Mouse (Mus musculus): Measurements from ENCODE around the gene Osbp2. TPM values are rescaled to one million over a fixed set of nuclear protein-coding genes. Genes with fewer than 3 reads are reported as not detected.

Osbp2 gene
- total and polyA plus RNA-seq, 3 experiments: 0.22 TPM; not detected in 2

- no peak for DNase-seq (ENCODE audit: low spot score)
- Histone ChIP-seq H3K36me3 (replicated peaks) (peaks cover 27% of the 10 kb centered on the region), H3K4me1 (ENCODE audit: insufficient read depth, low read depth, low read length) (no peaks in the 10 kb centered on the region), H3K4me3 (ENCODE audit: low read depth, low read length) (no peak overlapping the region), H3K27me3 (ENCODE audit: insufficient read depth, low read length) (no peaks in the 10 kb centered on the region), H3K9me3 (replicated peaks) (no peaks in the 10 kb centered on the region)
- no peak for ATAC-seq (ENCODE audit: extremely low read depth, insufficient number of reproducible peaks, low FRiP score, poor library complexity, severe bottlenecking)
- TF ChIP-seq GATA2 (IDR thresholded peaks at IDR 0.05; ENCODE audit: borderline replicate concordance, low read depth, low read length) (no peak), CTCF (IDR thresholded peaks at IDR 0.05; ENCODE audit: low read depth, low read length) (no peak)
These were observed 193.9 kb downstream of the Osbp2 start for GRCm38 (mm10) chr11:3669849-3670248.

DNA sequence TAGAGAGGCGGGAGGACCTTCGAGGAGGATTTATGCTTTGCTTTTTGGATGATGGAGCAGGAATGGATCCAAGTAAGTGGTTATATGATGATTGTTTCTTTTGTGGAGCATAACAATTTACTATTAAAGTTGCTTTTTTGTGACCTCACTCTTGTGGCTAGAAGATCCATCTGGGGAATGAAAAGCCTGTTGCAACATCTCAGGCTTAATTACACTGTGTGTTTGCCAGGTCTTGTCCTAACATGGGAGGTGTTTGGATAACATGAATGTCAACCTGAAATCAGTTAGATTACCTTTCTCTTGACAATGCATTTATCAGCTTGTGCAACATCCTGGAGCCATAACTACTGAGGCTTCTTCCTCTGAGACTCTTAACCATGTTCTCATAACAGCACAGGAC lies 194.9 kb downstream of the Osbp2 start:
- no peak for TF ChIP-seq TAL1 (conservative IDR thresholded peaks at IDR 0.05; ENCODE audit: low read depth, low read length)
- Histone ChIP-seq H3K36me3 (replicated peaks) (peaks cover 22% of the 10 kb centered on the region), H3K4me3 (ENCODE audit: low read depth, low read length) (no peak overlapping the region), H3K27me3 (ENCODE audit: insufficient read depth, low read length) (no peaks in the 10 kb centered on the region), H3K9me3 (replicated peaks) (no peaks in the 10 kb centered on the region), H3K4me1 (ENCODE audit: insufficient read depth, low read depth, low read length) (no peaks in the 10 kb centered on the region)
- no peak for ATAC-seq (ENCODE audit: extremely low read depth, insufficient number of reproducible peaks, low FRiP score, poor library complexity, severe bottlenecking)
- no peak for DNase-seq (ENCODE audit: low spot score)

- TF ChIP-seq GATA1 (IDR thresholded peaks at IDR 0.05; ENCODE audit: borderline replicate concordance, low read length): no peak
- no peak for TF ChIP-seq POLR2AphosphoS5 (IDR thresholded peaks at IDR 0.05; ENCODE audit: insufficient replicate concordance, low read depth, low read length)
- TF ChIP-seq TAL1 (conservative IDR thresholded peaks at IDR 0.05; ENCODE audit: low read depth, low read length): no peak
- TF ChIP-seq CTCF (IDR thresholded peaks at IDR 0.05; ENCODE audit: low read depth, low read length): no peak
- no peak for TF ChIP-seq GATA2 (IDR thresholded peaks at IDR 0.05; ENCODE audit: borderline replicate concordance, low read depth, low read length)
- DNase-seq (ENCODE audit: low spot score): no peak
These were observed 196.2 kb downstream of the Osbp2 start for GRCm38 (mm10) chr11:3667506-3667905.

DNA sequence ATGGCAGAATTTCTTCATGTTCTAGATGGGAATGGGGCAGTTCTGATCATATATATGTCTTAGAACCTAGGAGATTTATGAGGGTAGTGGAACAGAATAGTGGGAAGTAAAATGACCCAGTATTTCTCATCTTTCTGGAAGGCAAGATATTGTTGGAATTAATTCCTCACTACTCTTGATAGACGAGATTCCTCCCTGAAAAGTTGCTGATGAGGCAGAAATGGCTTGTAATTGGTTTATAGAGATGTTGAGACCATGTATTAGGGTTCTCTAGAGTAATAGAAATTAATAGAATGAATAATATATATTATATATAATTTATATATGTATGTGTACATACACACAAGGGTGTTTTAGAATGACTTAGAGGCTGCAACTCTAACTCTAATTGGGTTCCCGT lies 201.7 kb downstream of the Osbp2 start:
- TF ChIP-seq POLR2AphosphoS5 (IDR thresholded peaks at IDR 0.05; ENCODE audit: insufficient replicate concordance, low read depth, low read length) (no peak), GATA2 (IDR thresholded peaks at IDR 0.05; ENCODE audit: borderline replicate concordance, low read depth, low read length) (no peak)
- Histone ChIP-seq H3K36me3 (replicated peaks) (peaks cover 15% of the 10 kb centered on the region), H3K9me3 (replicated peaks) (no peaks in the 10 kb centered on the region), H3K4me3 (ENCODE audit: low read depth, low read length) (no peak overlapping the region), H3K4me1 (ENCODE audit: insufficient read depth, low read depth, low read length) (no peaks in the 10 kb centered on the region), H3K27me3 (ENCODE audit: insufficient read depth, low read length) (no peaks in the 10 kb centered on the region)
- DNase-seq (ENCODE audit: low spot score) (no peak), ATAC-seq (ENCODE audit: extremely low read depth, insufficient number of reproducible peaks, low FRiP score, poor library complexity, severe bottlenecking) (no peak)

More at GRCm38 (mm10) chr11:3667506-3667905, 196.2 kb downstream of the Osbp2 start:
- no peaks in the 10 kb centered on the region for H3K9me3 ChIP-seq (replicated peaks)
- no peak overlapping the region for H3K4me3 ChIP-seq (ENCODE audit: low read depth, low read length)
- H3K36me3 ChIP-seq (replicated peaks): peaks cover 24% of the 10 kb centered on the region
- no peaks in the 10 kb centered on the region for H3K4me1 ChIP-seq (ENCODE audit: insufficient read depth, low read depth, low read length)
- ATAC-seq (ENCODE audit: extremely low read depth, insufficient number of reproducible peaks, low FRiP score, poor library complexity, severe bottlenecking): no peak
- no peaks in the 10 kb centered on the region for H3K27me3 ChIP-seq (ENCODE audit: insufficient read depth, low read length)

Other genes starting within 250 kb of the Osbp2 start
- gene Morc2a, start 214.7 kb downstream of the Osbp2 start, total RNA-seq (2014; fragmentation: Nextera tagmentation): 18.5 and 24.0 TPM in 2 replicates
- gene Morc2a, start 214.7 kb downstream of the Osbp2 start, total RNA-seq (2017): 13.3 and 13.8 TPM in 2 replicates
- 2.7 and 3.1 TPM in 2 replicates for gene Morc2a, start 214.7 kb downstream of the Osbp2 start, polyA plus RNA-seq (2012)
- gene 4921536K21Rik, start 31.2 kb upstream of the Osbp2 start, total RNA-seq (2014; fragmentation: Nextera tagmentation): not detected in 2 replicates
- gene 4921536K21Rik, start 31.2 kb upstream of the Osbp2 start, total RNA-seq (2017): 0.05 TPM in 1 of 2 replicates, not detected in the other
- gene 4921536K21Rik, start 31.2 kb upstream of the Osbp2 start, polyA plus RNA-seq (2012): not detected in 2 replicates
- gene Dusp18, start 31.3 kb upstream of the Osbp2 start, total RNA-seq (2014; fragmentation: Nextera tagmentation): not detected in 2 replicates
- gene Dusp18, start 31.3 kb upstream of the Osbp2 start, total RNA-seq (2017): 0.11 and 0.12 TPM in 2 replicates
- gene Dusp18, start 31.3 kb upstream of the Osbp2 start, polyA plus RNA-seq (2012): not detected in 2 replicates
- not detected in 2 replicates for gene Slc35e4, start 50.8 kb upstream of the Osbp2 start, total RNA-seq (2014; fragmentation: Nextera tagmentation)
- 0.05 TPM in 1 of 2 replicates, not detected in the other for gene Slc35e4, start 50.8 kb upstream of the Osbp2 start, total RNA-seq (2017)
- not detected in 2 replicates for gene Slc35e4, start 50.8 kb upstream of the Osbp2 start, polyA plus RNA-seq (2012)
- 5.4 and 7.1 TPM in 2 replicates for gene Tcn2, start 68.3 kb upstream of the Osbp2 start, total RNA-seq (2014; fragmentation: Nextera tagmentation)
- 9.2 and 10.3 TPM in 2 replicates for gene Tcn2, start 68.3 kb upstream of the Osbp2 start, total RNA-seq (2017)
- 0.22 and 0.36 TPM in 2 replicates for gene Tcn2, start 68.3 kb upstream of the Osbp2 start, polyA plus RNA-seq (2012)
- gene Pes1, start 100.1 kb upstream of the Osbp2 start, total RNA-seq (2014; fragmentation: Nextera tagmentation): 127 and 141 TPM in 2 replicates
- gene Pes1, start 100.1 kb upstream of the Osbp2 start, total RNA-seq (2017): 166 and 213 TPM in 2 replicates
- 36.3 and 73.0 TPM in 2 replicates for gene Pes1, start 100.1 kb upstream of the Osbp2 start, polyA plus RNA-seq (2012)
- gene 4930556J24Rik, start 112.9 kb upstream of the Osbp2 start, total RNA-seq (2014; fragmentation: Nextera tagmentation): not detected in 2 replicates
- gene 4930556J24Rik, start 112.9 kb upstream of the Osbp2 start, total RNA-seq (2017): 0.12 and 0.16 TPM in 2 replicates
- not detected in 2 replicates for gene 4930556J24Rik, start 112.9 kb upstream of the Osbp2 start, polyA plus RNA-seq (2012)
- not detected in 2 replicates for gene Gal3st1, start 119.7 kb upstream of the Osbp2 start, total RNA-seq (2014; fragmentation: Nextera tagmentation)
- not detected in 2 replicates for gene Gal3st1, start 119.7 kb upstream of the Osbp2 start, total RNA-seq (2017)
- gene Gal3st1, start 119.7 kb upstream of the Osbp2 start, polyA plus RNA-seq (2012): not detected in 2 replicates
- not detected in 2 replicates for gene Sec14l4, start 167.6 kb upstream of the Osbp2 start, total RNA-seq (2014; fragmentation: Nextera tagmentation)
- gene Sec14l4, start 167.6 kb upstream of the Osbp2 start, total RNA-seq (2017): 0.06 and 0.11 TPM in 2 replicates
- gene Sec14l4, start 167.6 kb upstream of the Osbp2 start, polyA plus RNA-seq (2012): not detected in 2 replicates
- gene Sec14l3, start 200.9 kb upstream of the Osbp2 start, total RNA-seq (2014; fragmentation: Nextera tagmentation): not detected in 2 replicates
- gene Sec14l3, start 200.9 kb upstream of the Osbp2 start, total RNA-seq (2017): 0.11 TPM in 1 of 2 replicates, not detected in the other
- gene Sec14l3, start 200.9 kb upstream of the Osbp2 start, polyA plus RNA-seq (2012): not detected in 2 replicates
- 5.4 and 6.5 TPM in 2 replicates for gene Mtfp1, start 231.5 kb upstream of the Osbp2 start, total RNA-seq (2014; fragmentation: Nextera tagmentation)
- gene Mtfp1, start 231.5 kb upstream of the Osbp2 start, total RNA-seq (2017): 10.5 and 12.7 TPM in 2 replicates
- gene Mtfp1, start 231.5 kb upstream of the Osbp2 start, polyA plus RNA-seq (2012): 12.3 and 14.2 TPM in 2 replicates